Mouse (Mus musculus) hindbrain, embryonic 16.5 days (tissue): ENCODE results near the gene Cdkn1b. TPM values are rescaled to one million over a fixed set of nuclear protein-coding genes. Genes with fewer than 3 reads are reported as not detected.
A peak's percentile ranks its signal among the peaks of the same experiment; 100 is the strongest.

Source experiments
- ATAC-seq: fragments of 200-750 bp; cut with Nextera tagmentation; 2 replicates; pipeline ENCODE4 v1.8.0; 2017; ENCODE audit warnings: moderate TSS enrichment, moderate library complexity
- H3K27ac ChIP-seq: fragments of 300-500 bp; sonication (generic); 2 replicates; pipeline ENCODE4 v1.5.1; 2014; ENCODE audit warnings: low read depth, mild to moderate bottlenecking, control low read depth, low read length, moderate library complexity
- H3K27me3 ChIP-seq: fragments of 300-500 bp; sonication (generic); replicated peaks from 2 replicates; pipeline ENCODE4 v1.6.1; 2014; ENCODE audit warnings: low read length; ENCODE audit not compliant: control insufficient read depth, insufficient read depth
- H3K36me3 ChIP-seq: fragments of 300-500 bp; sonication (generic); 2 replicates; pipeline ENCODE4 v1.6.1; 2014; ENCODE audit warnings: mild to moderate bottlenecking, low read length, moderate library complexity, mixed read lengths; ENCODE audit not compliant: control insufficient read depth, insufficient read depth
- H3K4me1 ChIP-seq: fragments of 300-500 bp; sonication (generic); 2 replicates; pipeline ENCODE4 v1.6.1; 2014; ENCODE audit warnings: low read depth, low read length; ENCODE audit not compliant: control insufficient read depth, insufficient read depth
- H3K4me2 ChIP-seq: fragments of 300-500 bp; sonication (generic); 2 replicates; pipeline ENCODE4 v1.6.1; 2014; ENCODE audit warnings: mild to moderate bottlenecking, low read length, control low read depth, moderate library complexity
- H3K4me3 ChIP-seq: fragments of 300-500 bp; sonication (generic); 2 replicates; pipeline ENCODE4 v1.5.1; 2014; ENCODE audit warnings: mild to moderate bottlenecking, low read length, control low read depth, moderate library complexity
- H3K9ac ChIP-seq: fragments of 300-500 bp; sonication (generic); 2 replicates; pipeline ENCODE4 v1.6.1; 2014; ENCODE audit warnings: low read depth, mild to moderate bottlenecking, control low read depth, low read length, moderate library complexity
- H3K9me3 ChIP-seq: fragments of 300-500 bp; sonication (generic); 2 replicates; pipeline ENCODE4 v1.6.1; 2014; ENCODE audit warnings: mild to moderate bottlenecking, low read length, moderate library complexity; ENCODE audit not compliant: control insufficient read depth
- WGBS: fragments of 180-500 bp; shearing (Covaris S2); extraction: QIAGEN DNeasy Blood & Tissue Kit; methylation state at CpG from one replicate; pipeline ENCODE4 v1.1.7; 2014; 5-methylcytosine and 5-hydroxymethylcytosine counted together
- polyA plus RNA-seq: library from polyadenylated mRNA; unstranded; fragments of >200 nt; fragmentation: Nextera tagmentation; extraction: Ambion mirVana; gene quantifications from 2 replicates; pipeline ENCODE4 v1.2.1, GENCODE M21; 2015

The Cdkn1b gene
- polyA plus RNA-seq, 1 experiment from 2014 or later: 12.6 TPM

DNA sequence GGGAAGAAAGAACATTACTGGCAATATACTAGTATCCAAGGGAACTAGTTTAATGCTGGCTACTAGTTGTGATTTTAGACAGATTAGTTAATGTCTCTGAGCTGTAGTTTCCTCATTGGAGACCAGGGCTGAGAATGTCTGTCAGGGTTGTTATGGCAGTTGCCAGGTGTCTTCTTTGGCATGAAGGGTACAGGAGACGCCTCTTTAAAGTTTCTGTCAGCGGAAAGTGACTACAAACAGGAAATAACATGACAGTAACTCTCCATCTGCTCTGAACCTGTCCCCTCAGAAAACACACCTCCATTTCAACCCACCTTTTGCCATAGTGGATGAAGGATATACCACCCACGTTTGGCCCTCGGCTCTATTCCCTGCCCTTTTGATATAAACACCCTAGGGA, 36.5 kb upstream of the Cdkn1b start:
- Histone ChIP-seq H3K36me3 (no peaks in the 10 kb centered on the region), H3K27ac (no peak overlapping the region), H3K4me1 (peaks cover 33% of the 10 kb centered on the region), H3K9me3 (no peaks in the 10 kb centered on the region), H3K9ac (no peak overlapping the region), H3K4me3 (no peak overlapping the region), H3K27me3 (no peaks in the 10 kb centered on the region), H3K4me2 (no peak overlapping the region)
- 85% methylated on average over 4 of the region's 4 CpGs for WGBS
- no peak for ATAC-seq

DNA sequence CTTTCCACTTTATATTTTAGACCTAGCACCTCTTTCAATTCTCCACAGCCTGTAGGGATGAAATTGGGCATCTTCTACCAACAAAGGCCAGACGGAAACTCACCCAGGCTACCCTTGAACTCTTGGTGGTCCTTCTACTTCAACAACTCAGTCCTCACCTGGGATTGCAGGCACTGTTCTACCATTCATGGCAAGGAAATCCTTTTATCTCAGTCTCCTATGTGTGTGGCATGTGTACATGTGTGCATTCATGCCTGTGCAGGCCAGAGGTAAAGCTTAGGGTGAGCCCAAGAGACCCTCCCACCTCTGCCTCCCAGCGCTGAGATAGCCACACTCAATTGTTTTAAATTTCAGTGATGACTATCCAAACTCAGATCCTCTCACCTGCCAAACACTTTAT, 34.7 kb upstream of the Cdkn1b start:
- no peak overlapping the region for H3K9ac ChIP-seq
- H3K4me2 ChIP-seq: peak overlapping the region; percentile 63
- WGBS: 94% methylated on average over 2 of the region's 2 CpGs
- H3K9me3 ChIP-seq: no peaks in the 10 kb centered on the region
- ATAC-seq: no peak
- no peak overlapping the region for H3K4me3 ChIP-seq
- H3K4me1 ChIP-seq: peaks cover 41% of the 10 kb centered on the region
- H3K36me3 ChIP-seq: no peaks in the 10 kb centered on the region
- H3K27me3 ChIP-seq: no peaks in the 10 kb centered on the region
- no peak overlapping the region for H3K27ac ChIP-seq

DNA sequence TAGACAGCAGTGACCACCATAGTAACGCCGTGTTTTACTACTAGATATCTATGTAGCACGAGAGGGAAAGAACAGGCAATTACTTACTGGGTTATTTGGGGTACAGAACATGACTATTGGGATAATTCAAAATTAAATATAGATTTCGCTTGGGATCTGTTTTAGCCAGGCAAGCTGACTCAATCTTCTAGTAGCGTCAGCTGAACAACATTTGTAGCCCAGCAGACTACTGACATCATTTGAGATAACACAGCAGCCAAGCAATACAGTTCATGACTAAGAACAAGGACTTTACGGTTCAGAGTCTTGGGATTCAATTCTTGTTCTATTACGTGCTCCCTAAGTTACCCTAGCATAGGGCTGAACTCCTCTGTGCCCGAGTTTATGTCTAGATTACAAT, 33.7 kb upstream of the Cdkn1b start:
- Histone ChIP-seq H3K27me3 (no peaks in the 10 kb centered on the region), H3K9ac (peak overlapping the region; percentile 79), H3K9me3 (no peaks in the 10 kb centered on the region), H3K4me2 (peak overlapping the region; percentile 63), H3K4me1 (peaks cover 34% of the 10 kb centered on the region), H3K27ac (peak overlapping the region; percentile 93), H3K36me3 (no peaks in the 10 kb centered on the region), H3K4me3 (peak overlapping the region; percentile 67)
- 56% methylated on average over 8 of the region's 8 CpGs for WGBS
- no peak for ATAC-seq

DNA sequence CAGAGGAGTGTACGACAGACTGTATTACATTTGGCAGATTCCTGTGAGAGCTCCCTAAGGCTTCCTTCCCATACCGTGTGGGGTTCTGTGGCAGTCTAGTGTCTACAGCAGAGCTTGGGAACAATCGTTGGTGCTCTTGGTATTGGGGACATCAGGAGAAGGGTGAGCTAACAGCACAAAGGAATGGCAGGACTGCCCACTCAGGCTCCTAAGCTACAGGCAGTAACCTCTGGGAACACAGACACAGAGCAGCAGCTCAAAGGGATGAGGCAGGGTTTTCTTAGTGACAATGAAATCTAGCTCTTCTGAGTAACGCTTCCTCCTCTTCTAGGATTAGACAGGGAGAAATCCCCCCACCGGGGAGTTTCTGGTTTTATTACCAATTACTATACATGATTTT, 33.2 kb upstream of the Cdkn1b start:
- Histone ChIP-seq H3K27ac (peak overlapping the region; percentile 93), H3K4me2 (peak overlapping the region; percentile 63), H3K9me3 (no peaks in the 10 kb centered on the region), H3K9ac (peak overlapping the region; percentile 79), H3K4me3 (peak overlapping the region; percentile 67), H3K36me3 (no peaks in the 10 kb centered on the region), H3K27me3 (no peaks in the 10 kb centered on the region), H3K4me1 (peaks cover 33% of the 10 kb centered on the region)
- peak; percentile 19 for ATAC-seq
- 7% methylated on average over 5 of the region's 5 CpGs for WGBS

DNA sequence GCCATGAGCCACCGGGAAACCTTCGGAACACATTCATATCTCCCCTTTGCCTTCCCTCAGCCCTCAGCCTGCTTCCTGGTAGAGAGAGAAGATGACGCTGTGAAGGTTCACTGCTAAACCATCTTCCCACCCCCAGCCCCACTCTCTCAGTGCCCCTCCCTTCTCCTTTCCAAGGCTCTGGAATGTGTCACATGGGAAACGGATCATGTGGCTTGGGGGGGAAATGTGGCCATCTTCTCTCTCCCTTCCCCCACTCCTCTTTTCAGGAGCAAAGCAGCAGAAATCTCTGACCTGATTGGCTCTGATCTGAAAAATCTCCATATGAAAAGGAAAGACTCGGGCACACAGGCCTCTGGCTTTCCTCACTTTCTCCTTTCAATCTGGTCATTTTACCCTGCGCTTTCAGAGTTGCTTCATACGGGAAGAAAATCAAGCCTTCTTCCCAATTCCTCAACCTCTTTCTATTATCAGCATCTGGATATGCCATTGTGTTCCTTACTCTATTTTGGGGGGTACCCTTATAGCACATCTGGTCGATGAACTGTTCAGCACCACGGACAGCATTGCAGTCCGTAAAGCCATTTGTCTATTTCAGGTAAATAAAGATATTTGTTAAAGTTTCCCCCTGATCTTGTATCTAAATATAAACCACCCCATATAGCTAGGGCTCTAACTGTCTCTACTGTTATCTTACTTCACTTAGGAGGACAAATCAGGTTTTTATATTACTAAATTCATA, 32.3 kb upstream of the Cdkn1b start:
- H3K4me1 ChIP-seq: peaks cover 33% of the 10 kb centered on the region
- H3K4me3 ChIP-seq: peak overlapping the region; percentile 67
- peak overlapping the region; percentile 63 for H3K4me2 ChIP-seq
- no peaks in the 10 kb centered on the region for H3K9me3 ChIP-seq
- WGBS: 1% methylated on average over 10 of the region's 10 CpGs
- peak; percentile 92 for ATAC-seq
- H3K36me3 ChIP-seq: no peaks in the 10 kb centered on the region
- no peaks in the 10 kb centered on the region for H3K27me3 ChIP-seq
- H3K9ac ChIP-seq: peak overlapping the region; percentile 79
- peak overlapping the region; percentile 93 for H3K27ac ChIP-seq

DNA sequence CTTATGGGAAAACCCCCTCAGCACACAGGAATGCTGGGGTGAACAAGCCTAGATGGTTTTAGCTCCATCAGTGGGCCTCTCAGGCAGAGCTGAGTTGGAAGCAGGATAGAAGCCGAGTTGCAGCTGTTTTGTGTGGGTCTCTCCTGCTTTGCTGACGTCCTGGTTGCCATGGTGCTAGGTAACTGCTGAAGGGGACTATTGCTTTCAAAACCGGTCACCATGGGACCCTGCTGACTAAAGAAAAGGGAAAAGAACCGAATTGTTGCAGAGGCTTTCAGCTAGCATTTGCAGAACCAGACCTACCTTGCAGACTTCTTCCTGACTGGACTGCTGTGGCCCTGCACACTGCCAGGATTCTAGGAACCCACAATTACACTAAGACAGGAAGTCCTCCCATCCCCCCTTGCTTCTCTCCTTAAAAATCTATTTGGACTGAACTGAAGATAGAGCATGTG, 31.6 kb upstream of the Cdkn1b start:
- Histone ChIP-seq H3K9ac (peak overlapping the region; percentile 45), H3K4me3 (peak overlapping the region; percentile 9; the same call in 1 of the 2 replicates), H3K27me3 (no peaks in the 10 kb centered on the region), H3K27ac (peak overlapping the region; percentile 93), H3K9me3 (no peaks in the 10 kb centered on the region), H3K4me2 (peak overlapping the region; percentile 63), H3K4me1 (peaks cover 33% of the 10 kb centered on the region), H3K36me3 (no peaks in the 10 kb centered on the region)
- peak; percentile 78 for ATAC-seq
- 3% methylated on average over 4 of the region's 4 CpGs for WGBS

DNA sequence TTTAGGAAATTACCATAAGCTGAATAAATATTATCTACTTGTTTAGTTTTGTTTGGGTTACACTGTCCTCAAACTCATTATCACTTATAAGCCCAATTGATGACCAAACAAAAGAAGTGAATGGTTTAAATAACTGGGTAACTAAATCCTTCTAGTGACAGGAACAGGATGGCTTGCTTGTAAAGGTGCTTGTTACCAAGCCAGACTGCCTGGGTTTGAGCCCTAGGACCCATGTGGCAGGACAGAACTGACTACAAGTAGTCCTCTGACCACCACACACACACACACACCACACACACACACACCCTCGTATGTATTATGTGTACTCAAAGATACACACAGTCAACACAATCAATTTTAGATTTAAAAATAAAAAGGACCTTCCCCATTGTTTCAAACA, 30.4 kb upstream of the Cdkn1b start:
- no peak overlapping the region for H3K9ac ChIP-seq
- H3K4me3 ChIP-seq: no peak overlapping the region
- H3K36me3 ChIP-seq: no peaks in the 10 kb centered on the region
- H3K4me1 ChIP-seq: peaks cover 27% of the 10 kb centered on the region
- WGBS: 85% methylated on average over 1 of the region's 1 CpGs
- ATAC-seq: no peak
- H3K27ac ChIP-seq: peak overlapping the region; percentile 93
- no peak overlapping the region for H3K4me2 ChIP-seq
- H3K9me3 ChIP-seq: no peaks in the 10 kb centered on the region
- no peaks in the 10 kb centered on the region for H3K27me3 ChIP-seq

DNA sequence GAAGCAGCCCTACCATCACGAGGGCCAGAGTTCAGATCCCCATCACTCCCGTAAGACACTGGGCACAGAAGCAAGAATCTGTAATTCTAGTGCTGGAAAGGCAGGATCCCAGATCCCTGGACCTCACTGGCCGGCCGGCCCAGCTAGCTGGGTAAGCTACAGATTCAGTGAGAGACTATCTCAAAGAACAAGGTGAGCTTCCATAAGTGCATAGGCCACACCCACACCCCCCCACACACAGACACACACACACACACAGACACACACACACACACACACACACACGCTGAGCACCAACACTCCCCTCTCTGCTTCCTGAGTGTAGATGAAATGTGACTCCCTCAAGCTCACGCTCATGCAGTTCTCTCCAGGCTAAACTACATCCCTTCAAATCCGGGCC, 29.8 kb upstream of the Cdkn1b start:
- 83% methylated on average over 7 of the region's 7 CpGs for WGBS
- Histone ChIP-seq H3K27ac (no peak overlapping the region), H3K9ac (no peak overlapping the region), H3K4me3 (no peak overlapping the region), H3K9me3 (no peaks in the 10 kb centered on the region), H3K4me2 (no peak overlapping the region), H3K27me3 (no peaks in the 10 kb centered on the region), H3K4me1 (peaks cover 21% of the 10 kb centered on the region), H3K36me3 (no peaks in the 10 kb centered on the region)
- no peak for ATAC-seq

DNA sequence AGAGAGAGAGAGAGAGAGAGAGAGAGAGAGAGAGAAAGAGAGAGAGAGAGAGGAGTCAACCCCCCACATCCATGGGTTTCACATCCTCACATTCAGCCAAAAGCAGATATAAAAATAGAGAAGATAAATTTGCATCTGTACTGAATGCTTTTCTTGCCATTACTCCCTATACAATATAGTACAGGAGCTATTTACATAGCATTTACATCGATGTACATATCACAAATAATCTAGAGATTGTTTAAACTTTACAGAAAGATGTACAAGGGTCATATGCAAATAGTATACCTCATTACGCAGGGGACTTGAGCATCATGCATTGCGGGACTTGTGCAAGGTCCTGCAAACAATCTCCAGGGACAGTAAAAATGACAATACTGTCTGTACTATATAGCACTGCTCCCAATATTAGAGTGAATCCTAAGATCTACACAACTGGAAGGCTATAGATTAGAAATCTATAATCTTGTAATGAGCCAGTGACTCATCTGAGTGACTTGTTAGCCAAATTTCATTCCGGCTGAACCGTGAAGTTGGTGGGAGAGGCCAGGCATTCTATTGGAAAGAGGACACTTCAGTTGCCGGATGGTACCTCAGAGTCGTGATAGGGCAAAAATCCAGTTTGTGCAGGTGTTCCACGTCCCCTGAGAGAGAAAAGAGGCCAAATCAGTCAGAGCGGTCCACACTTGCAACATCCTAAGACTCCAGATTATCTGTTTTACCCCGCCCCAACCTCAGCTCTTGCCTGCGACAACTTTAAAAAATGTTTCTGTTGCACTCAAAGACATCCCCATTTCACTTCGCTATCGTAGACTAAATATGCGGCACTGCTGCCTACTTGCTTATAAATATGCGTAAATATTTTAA, 23.4 kb upstream of the Cdkn1b start:
- no peaks in the 10 kb centered on the region for H3K27me3 ChIP-seq
- no peak for ATAC-seq
- H3K4me2 ChIP-seq: peak overlapping the region; percentile 82
- peak overlapping the region; percentile 48 for H3K4me3 ChIP-seq
- H3K9ac ChIP-seq: peak overlapping the region; percentile 78; the same call in 1 of the 2 replicates
- no peaks in the 10 kb centered on the region for H3K9me3 ChIP-seq
- H3K36me3 ChIP-seq: no peaks in the 10 kb centered on the region
- H3K27ac ChIP-seq: no peak overlapping the region
- peaks cover 3% of the 10 kb centered on the region for H3K4me1 ChIP-seq
- WGBS: 47% methylated on average over 15 of the region's 15 CpGs
